Mouse (Mus musculus): ENCODE measurements around the gene Pkp2.

- no peak for TF ChIP-seq CTCF (IDR thresholded peaks at IDR 0.05; ENCODE audit: control insufficient read depth, insufficient read depth, insufficient replicate concordance, low read depth, low read length)
- TF ChIP-seq POLR2A (IDR thresholded peaks at IDR 0.05; ENCODE audit: control insufficient read depth, low read depth, low read length) = no peak
Measured at GRCm38 (mm10) chr16:16216934-16217333, 3.8 kb downstream of the Pkp2 start.

Measured in testis, adult 2 months (tissue).